Comparison of ENCODE assay signal across 12 mouse cellular contexts in genomic region chrX:38460887-38461286, GRCm38 (mm10). TPM values are rescaled to one million over a fixed set of nuclear protein-coding genes. Genes with fewer than 3 reads are reported as not detected.
A peak's percentile ranks its signal among the peaks of the same experiment; 100 is the strongest.
DNase-seq lines count a peak whose midpoint lies in the region; ATAC-seq and TF ChIP-seq lines count a peak whose summit lies in the region.
"Had no signal": no experiment of that assay in that cellular context is flagged by ENCODE, and none has a peak within 500 bp of the region (broad histone marks: within the 10 kb centered on the region; RNA-seq: fewer than 3 reads in every experiment).

No protein-coding gene starts in this region.

- no peak overlapping the region for H3K9ac ChIP-seq in kidney, postnatal 0 days (ENCODE audit: low read depth, low read length)
- no peak overlapping the region for H3K9ac ChIP-seq in forebrain, embryonic 12.5 days
- H3K9ac ChIP-seq: midbrain, embryonic 15.5 days; neural tube, embryonic 13.5 days had no signal

- no peak overlapping the region for H3K4me3 ChIP-seq in kidney, postnatal 0 days (replicated peaks; ENCODE audit: low read depth, low read length)
- H3K4me3 ChIP-seq in macrophage (ENCODE audit: inconsistent target): no peak overlapping the region
- no peak overlapping the region for H3K4me3 ChIP-seq in forebrain, embryonic 12.5 days (replicated peaks)
- H3K4me3 ChIP-seq: midbrain, embryonic 15.5 days; neural tube, embryonic 13.5 days had no signal

- peak; percentile 67 for DNase-seq in kidney, postnatal 0 days (ENCODE audit: low spot score)
- DNase-seq in kidney, postnatal 25 days: no peak
- no peak for DNase-seq in Patski (ENCODE audit: low read depth, low spot score)
- no peak for DNase-seq in spleen, adult 12 weeks (ENCODE audit: low spot score)
- DNase-seq: cerebellum, adult 8-10 months; embryo, embryonic 11 days had no signal

- H3K9me3 ChIP-seq in kidney, postnatal 0 days (replicated peaks; ENCODE audit: low read length): no peaks in the 10 kb centered on the region
- no peaks in the 10 kb centered on the region for H3K9me3 ChIP-seq in forebrain, embryonic 12.5 days
- H3K9me3 ChIP-seq: G1E; midbrain, embryonic 15.5 days; neural tube, embryonic 13.5 days had no signal

- peaks cover 3% of the 10 kb centered on the region; the same call in 1 of the 2 replicates for H3K79me2 ChIP-seq in macrophage (ENCODE audit: inconsistent target)

- in situ Hi-C loops in Patski (cut with MboI; ENCODE audit: low pct_unique_long_range_greater_than_20kb): no loop called here

- CTCF ChIA-PET in Patski (lab: Charles Lee): no interaction called here

- peak overlapping the region; percentile 42; the same call in 1 of the 2 replicates for H3K27ac ChIP-seq in kidney, postnatal 0 days
- peak overlapping the region; percentile 59 for H3K27ac ChIP-seq in macrophage
- no peak overlapping the region for H3K27ac ChIP-seq in forebrain, embryonic 12.5 days
- H3K27ac ChIP-seq: midbrain, embryonic 15.5 days; neural tube, embryonic 13.5 days had no signal

- no peaks in the 10 kb centered on the region for H3K27me3 ChIP-seq in kidney, postnatal 0 days (ENCODE audit: insufficient read depth, low read length)
- H3K27me3 ChIP-seq in Patski: peaks cover 15% of the 10 kb centered on the region
- no peaks in the 10 kb centered on the region for H3K27me3 ChIP-seq in forebrain, embryonic 12.5 days
- H3K27me3 ChIP-seq: midbrain, embryonic 15.5 days; neural tube, embryonic 13.5 days had no signal

- no peaks in the 10 kb centered on the region for H3K36me3 ChIP-seq in kidney, postnatal 0 days (ENCODE audit: insufficient read depth, low read length)
- H3K36me3 ChIP-seq in macrophage (ENCODE audit: inconsistent target): no peaks in the 10 kb centered on the region
- H3K36me3 ChIP-seq in forebrain, embryonic 12.5 days (replicated peaks): no peaks in the 10 kb centered on the region
- H3K36me3 ChIP-seq: G1E; midbrain, embryonic 15.5 days; neural tube, embryonic 13.5 days had no signal

- H3K4me1 ChIP-seq in kidney, postnatal 0 days (replicated peaks; ENCODE audit: insufficient read depth, low read length): no peaks in the 10 kb centered on the region
- no peaks in the 10 kb centered on the region for H3K4me1 ChIP-seq in forebrain, embryonic 12.5 days
- H3K4me1 ChIP-seq: midbrain, embryonic 15.5 days; neural tube, embryonic 13.5 days had no signal

- H3K4me2 ChIP-seq in kidney, postnatal 0 days (ENCODE audit: low read length): no peak overlapping the region
- H3K4me2 ChIP-seq in forebrain, embryonic 12.5 days: no peak overlapping the region
- H3K4me2 ChIP-seq: midbrain, embryonic 15.5 days; neural tube, embryonic 13.5 days had no signal

- 47% methylated on average over 3 of the region's 3 CpGs for WGBS in kidney, postnatal 0 days
- WGBS in macrophage (ENCODE audit: missing documents): 52% methylated on average over 3 of the region's 3 CpGs
- WGBS in forebrain, embryonic 12.5 days: 88% methylated on average over 3 of the region's 3 CpGs

- TF ChIP-seq CTCF in kidney, postnatal 0 days (IDR thresholded peaks at IDR 0.05; ENCODE audit: low read depth): no peak
- no peak for TF ChIP-seq CTCF in Patski (IDR thresholded peaks at IDR 0.05)

- POLR2A ChIA-PET in Patski (lab: Charles Lee): no interaction called here

- no peak; the same call in 1 of the 2 replicates for ATAC-seq in kidney, postnatal 0 days (replicated peaks; ENCODE audit: low FRiP score, low read depth)
- peak; percentile 35 for ATAC-seq in CD4-positive, CD25-positive, alpha-beta regulatory T cell, adult 4 months
- peak; percentile 45 for ATAC-seq in Patski
- no peak for ATAC-seq in forebrain, embryonic 12.5 days (ENCODE audit: low FRiP score)
- ATAC-seq: midbrain, embryonic 15.5 days had no signal

RNA-seq across cellular contexts. Expression of gene Lamp2, which starts 4.6 kb away (rescaled TPM):
- 308 and 316 TPM in 2 replicates for polyA plus RNA-seq in kidney, postnatal 0 days (2015; fragmentation: Nextera tagmentation; extraction: Ambion mirVana)
- polyA plus RNA-seq in CD4-positive, CD25-positive, alpha-beta regulatory T cell, adult 4 months (2017; shearing (Covaris generic)): 10 to 100 TPM; 59.0 to 68.8 TPM
- polyA plus RNA-seq in Patski (2021) (415 TPM), macrophage (2018) (507 to 849 TPM (median 811 TPM) in 3 replicates)
- total RNA-seq in macrophage (2018; cell fraction: chromatin; rRNA removed): 100 to 1,000 TPM; 145 to 494 (median 406) TPM
- 100 to 1,000 TPM; 415 to 681 (median 537) TPM for total RNA-seq in macrophage (2018; cell fraction: cytosol; rRNA removed)
- total RNA-seq in macrophage (2018; cell fraction: nucleus; rRNA removed): 100 to 1,000 TPM; 526 to 981 (median 729) TPM
- 59.9 and 60.4 TPM in 2 replicates for polyA plus RNA-seq in forebrain, embryonic 12.5 days (2016; fragmentation: Nextera tagmentation; extraction: Ambion mirVana)

Comparison
In these comparisons a context has a peak if more than half of its experiments do, and no peak if none do; other contexts are left out.
1. ATAC-seq: peak in CD4-positive, CD25-positive, alpha-beta regulatory T cell, adult 4 months (single experiment) and Patski (single experiment); none in kidney, postnatal 0 days (single experiment) and forebrain, embryonic 12.5 days (single experiment).